Mouse (Mus musculus): Measurements from ENCODE around the gene 4933402N03Rik. TPM values are rescaled to one million over a fixed set of nuclear protein-coding genes. Genes with fewer than 3 reads are reported as not detected.

Gene 4933402N03Rik
- polyA plus RNA-seq (2016; fragmentation: Nextera tagmentation; extraction: Ambion mirVana), result not detected in 2 replicates

GRCm38 (mm10) chr7:131146214-131146613 is at the start of gene 4933402N03Rik:
TSS of gene 4933402N03Rik (minus strand) at chr7:131146314.
- Histone ChIP-seq H3K27ac (no peak within 1 kb of the TSS), H3K4me1 (no peaks in the 10 kb centered on the region), H3K9ac (no peak within 1 kb of the TSS), H3K27me3 (replicated peaks) (no peaks in the 10 kb centered on the region), H3K36me3 (no peaks in the 10 kb centered on the region), H3K4me3 (no peak within 1 kb of the TSS), H3K4me2 (no peak within 1 kb of the TSS), H3K9me3 (replicated peaks) (no peaks in the 10 kb centered on the region)
- WGBS (ENCODE audit: insufficient replicate concordance), result 77% methylated on average over 2 of the region's 2 CpGs
- ATAC-seq, result no peak

- H3K9me3 ChIP-seq (replicated peaks), result no peaks in the 10 kb centered on the region
- H3K4me3 ChIP-seq, result no peak overlapping the region
- no peak overlapping the region for H3K4me2 ChIP-seq
- H3K4me1 ChIP-seq, result no peaks in the 10 kb centered on the region
- no peak for ATAC-seq
- no peaks in the 10 kb centered on the region for H3K27me3 ChIP-seq (replicated peaks)
- no peak overlapping the region for H3K27ac ChIP-seq
- WGBS (ENCODE audit: insufficient replicate concordance), result 82% methylated on average over 14 of the region's 14 CpGs
- H3K9ac ChIP-seq, result no peak overlapping the region
- H3K36me3 ChIP-seq, result no peaks in the 10 kb centered on the region
Measured at GRCm38 (mm10) chr7:131187996-131188395, 41.9 kb upstream of the 4933402N03Rik start.

DNA sequence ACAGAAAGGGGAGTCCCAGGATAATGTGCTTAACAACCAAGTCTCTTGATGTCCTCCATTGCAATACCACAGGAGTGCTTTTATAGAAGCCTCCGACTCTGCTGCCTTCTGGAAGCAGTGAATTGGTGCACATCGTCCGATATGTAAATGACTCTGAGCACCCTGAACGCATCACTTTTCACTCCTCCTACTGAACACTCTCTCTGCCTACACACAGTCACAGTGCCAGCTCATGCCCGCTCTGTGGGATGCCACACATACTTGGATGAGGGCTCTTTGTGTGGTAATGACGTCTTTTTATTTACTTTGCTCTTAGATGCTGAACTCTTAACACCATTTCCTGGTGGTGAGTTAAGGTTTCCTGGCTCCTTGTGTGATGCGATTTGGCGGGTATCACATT is 40.9 kb upstream of the 4933402N03Rik start:
- Histone ChIP-seq H3K4me3 (no peak overlapping the region), H3K27me3 (replicated peaks) (no peaks in the 10 kb centered on the region), H3K4me2 (no peak overlapping the region), H3K27ac (no peak overlapping the region), H3K36me3 (no peaks in the 10 kb centered on the region), H3K9ac (no peak overlapping the region), H3K4me1 (no peaks in the 10 kb centered on the region), H3K9me3 (replicated peaks) (no peaks in the 10 kb centered on the region)
- ATAC-seq, result no peak
- WGBS (ENCODE audit: insufficient replicate concordance), result 65% methylated on average over 8 of the region's 8 CpGs

GRCm38 (mm10) chr7:131184339-131184738 is 38.2 kb upstream of the 4933402N03Rik start:
- 58% methylated on average over 8 of the region's 8 CpGs for WGBS (ENCODE audit: insufficient replicate concordance)
- ATAC-seq, result no peak
- Histone ChIP-seq H3K4me1 (no peaks in the 10 kb centered on the region), H3K27me3 (replicated peaks) (no peaks in the 10 kb centered on the region), H3K4me3 (no peak overlapping the region), H3K27ac (no peak overlapping the region), H3K36me3 (no peaks in the 10 kb centered on the region), H3K4me2 (no peak overlapping the region), H3K9ac (no peak overlapping the region), H3K9me3 (replicated peaks) (no peaks in the 10 kb centered on the region)

DNA sequence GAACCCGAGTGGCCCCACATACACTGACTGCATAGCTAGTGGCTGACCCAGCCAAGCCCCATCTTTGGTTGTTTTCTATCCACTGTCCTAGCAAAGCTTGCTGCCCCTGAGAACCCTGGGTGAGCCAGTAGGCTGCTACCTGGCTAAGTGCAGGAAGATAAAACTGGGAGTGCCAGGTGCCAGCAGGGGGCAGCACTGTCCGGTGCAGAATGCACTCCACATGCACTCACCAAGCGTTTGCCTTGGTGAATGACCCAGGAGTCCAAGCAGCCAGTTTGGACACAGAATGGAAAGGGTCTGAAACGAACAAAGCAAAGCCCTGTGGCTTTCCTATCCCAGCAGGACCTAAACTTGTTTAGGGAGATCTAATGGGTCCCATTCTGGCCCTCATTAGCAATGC is 36.6 kb upstream of the 4933402N03Rik start:
- 27% methylated on average over 4 of the region's 4 CpGs for WGBS (ENCODE audit: insufficient replicate concordance)
- H3K9ac ChIP-seq, result no peak overlapping the region
- no peak for ATAC-seq

DNA sequence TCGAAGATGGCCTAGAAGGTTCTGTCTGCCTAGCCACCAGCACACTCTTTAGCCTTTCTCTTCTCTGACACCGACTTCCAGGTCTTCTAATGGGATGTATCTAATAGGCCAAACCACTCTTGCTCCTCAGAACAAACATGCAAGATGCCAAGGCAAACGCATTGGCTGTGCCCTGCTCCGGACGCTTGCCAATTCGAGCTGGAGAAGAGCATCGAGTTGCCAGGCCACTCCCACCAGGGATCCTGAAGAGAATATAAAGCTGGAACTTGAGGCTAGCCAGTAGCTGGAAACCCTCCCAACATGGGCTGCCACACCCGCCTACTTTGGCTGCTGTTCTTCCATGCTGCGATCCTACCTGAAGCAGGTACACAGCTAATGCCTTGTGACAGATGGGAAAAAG is 28.0 kb upstream of the 4933402N03Rik start, which contains the start of gene 5430419D17Rik:
5430419D17Rik (plus strand) TSS at position 282 of the 400 bp plus-strand sequence.
- no peaks in the 10 kb centered on the region for H3K4me1 ChIP-seq
- 73% methylated on average over 9 of the region's 9 CpGs for WGBS (ENCODE audit: insufficient replicate concordance)
- H3K9me3 ChIP-seq (replicated peaks), result no peaks in the 10 kb centered on the region
- no peak within 1 kb of the TSS for H3K9ac ChIP-seq
- H3K4me2 ChIP-seq, result no peak within 1 kb of the TSS
- H3K27ac ChIP-seq, result no peak within 1 kb of the TSS
- no peaks in the 10 kb centered on the region for H3K27me3 ChIP-seq (replicated peaks)
- no peak for ATAC-seq
- H3K36me3 ChIP-seq, result no peaks in the 10 kb centered on the region
- no peak within 1 kb of the TSS for H3K4me3 ChIP-seq

More for the DNA sequence above, 36.6 kb upstream of the 4933402N03Rik start:
- Histone ChIP-seq H3K4me1 (no peaks in the 10 kb centered on the region), H3K4me2 (no peak overlapping the region), H3K27me3 (replicated peaks) (no peaks in the 10 kb centered on the region), H3K36me3 (no peaks in the 10 kb centered on the region), H3K4me3 (no peak overlapping the region), H3K27ac (no peak overlapping the region), H3K9me3 (replicated peaks) (no peaks in the 10 kb centered on the region)

DNA sequence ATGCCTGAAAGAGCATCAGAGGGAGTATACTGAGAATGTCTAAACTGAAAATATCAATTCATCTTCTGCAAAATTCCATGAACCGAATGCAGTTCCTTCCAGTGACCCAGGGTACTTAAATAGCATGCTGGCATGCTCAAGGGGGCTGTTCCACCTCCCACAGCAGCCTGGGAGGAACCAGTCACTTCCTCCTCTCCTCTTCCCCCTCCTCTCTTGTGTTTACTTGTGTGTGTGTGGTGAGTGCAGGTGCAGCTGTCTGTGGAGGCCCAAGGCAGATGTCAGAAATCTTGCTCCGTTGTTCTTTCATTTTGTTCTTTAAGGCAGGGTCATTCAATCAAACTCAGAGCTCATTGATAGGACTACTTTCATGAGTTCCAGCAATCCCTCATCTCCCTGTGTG is 23.0 kb upstream of the 4933402N03Rik start:
- no peaks in the 10 kb centered on the region for H3K4me1 ChIP-seq

DNA sequence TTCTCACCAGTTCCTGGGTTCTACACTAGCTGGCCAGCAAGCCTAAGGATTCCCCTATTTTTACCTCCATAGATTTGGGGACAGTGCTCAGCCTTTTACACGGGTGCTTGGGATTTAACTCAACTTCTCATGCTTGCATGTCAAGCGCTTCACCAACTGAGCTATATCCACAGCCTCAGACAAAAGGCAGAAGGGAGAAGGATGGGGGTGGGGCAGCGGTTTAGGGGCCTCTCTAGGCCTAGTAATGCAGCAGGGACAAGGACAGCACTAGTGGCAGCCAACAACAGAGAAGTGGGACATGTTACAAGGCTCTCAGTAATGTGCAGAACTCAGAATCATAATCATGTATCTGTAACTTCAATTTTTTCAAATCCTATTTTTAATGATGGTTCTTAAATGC is 21.7 kb upstream of the 4933402N03Rik start:
- Histone ChIP-seq H3K4me2 (no peak overlapping the region), H3K9me3 (replicated peaks) (no peaks in the 10 kb centered on the region), H3K27ac (no peak overlapping the region), H3K9ac (no peak overlapping the region), H3K4me3 (no peak overlapping the region), H3K4me1 (no peaks in the 10 kb centered on the region), H3K27me3 (replicated peaks) (no peaks in the 10 kb centered on the region), H3K36me3 (no peaks in the 10 kb centered on the region)
- no peak for ATAC-seq
- WGBS (ENCODE audit: insufficient replicate concordance), result 51% methylated on average over 3 of the region's 3 CpGs

More for the DNA sequence above, 23.0 kb upstream of the 4933402N03Rik start:
- Histone ChIP-seq H3K4me2 (no peak overlapping the region), H3K4me3 (no peak overlapping the region), H3K36me3 (no peaks in the 10 kb centered on the region), H3K27ac (no peak overlapping the region), H3K9me3 (replicated peaks) (no peaks in the 10 kb centered on the region), H3K27me3 (replicated peaks) (no peaks in the 10 kb centered on the region), H3K9ac (no peak overlapping the region)
- no peak for ATAC-seq
- whole genome bisulfite sequencing (ENCODE audit: insufficient replicate concordance), result 24% methylated on average over 2 of the region's 2 CpGs

- 50% methylated on average over 7 of the region's 7 CpGs for whole genome bisulfite sequencing (ENCODE audit: insufficient replicate concordance)
- Histone ChIP-seq H3K36me3 (no peaks in the 10 kb centered on the region), H3K4me3 (no peak overlapping the region), H3K4me2 (no peak overlapping the region), H3K27me3 (replicated peaks) (no peaks in the 10 kb centered on the region), H3K4me1 (no peaks in the 10 kb centered on the region), H3K9me3 (replicated peaks) (no peaks in the 10 kb centered on the region), H3K9ac (no peak overlapping the region), H3K27ac (no peak overlapping the region)
- ATAC-seq, result no peak
Measured at GRCm38 (mm10) chr7:131162251-131162650, 16.1 kb upstream of the 4933402N03Rik start.

DNA sequence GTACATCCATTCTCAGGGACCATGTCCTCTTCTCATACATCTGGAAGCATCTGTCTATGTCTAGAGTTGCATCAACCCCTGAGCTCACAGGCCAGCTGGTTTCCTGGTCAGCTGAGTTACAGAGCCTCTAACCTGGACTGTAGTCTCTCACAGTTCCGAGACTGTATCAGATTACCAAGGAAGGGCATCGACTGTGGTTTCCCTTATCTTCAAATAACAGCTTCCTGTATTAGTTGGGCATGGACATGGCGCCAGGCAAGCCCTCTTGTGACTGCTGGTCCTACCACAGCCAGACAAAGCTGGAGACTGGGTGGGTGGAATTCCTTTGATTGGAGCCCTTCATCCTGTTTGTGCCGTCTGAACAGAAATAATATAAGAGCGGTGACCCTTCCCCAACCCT is 6.9 kb upstream of the 4933402N03Rik start:
- Histone ChIP-seq H3K9ac (no peak overlapping the region), H3K4me2 (no peak overlapping the region), H3K9me3 (replicated peaks) (no peaks in the 10 kb centered on the region), H3K27ac (no peak overlapping the region), H3K36me3 (no peaks in the 10 kb centered on the region), H3K27me3 (replicated peaks) (no peaks in the 10 kb centered on the region), H3K4me1 (no peaks in the 10 kb centered on the region), H3K4me3 (no peak overlapping the region)
- WGBS (ENCODE audit: insufficient replicate concordance), result 34% methylated on average over 5 of the region's 5 CpGs
- no peak for ATAC-seq

DNA sequence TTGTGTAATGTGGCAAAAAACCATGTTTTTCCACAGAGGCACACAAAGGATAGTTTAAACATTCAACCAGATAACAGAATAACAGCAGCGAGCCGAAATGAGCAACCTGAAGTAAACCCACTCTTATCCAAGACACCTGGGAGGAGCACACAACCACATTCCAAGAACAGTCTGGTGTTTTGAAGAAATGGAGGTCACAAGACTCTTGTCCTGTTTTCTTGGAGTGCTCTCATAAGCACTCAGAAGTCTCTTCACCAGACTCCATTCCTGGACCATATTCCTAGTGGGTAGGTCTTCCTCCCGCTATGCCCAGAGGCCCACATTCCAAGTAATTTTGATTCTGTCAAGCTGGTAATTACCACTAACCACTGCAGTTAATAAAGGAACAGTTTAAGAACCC is 4.1 kb upstream of the 4933402N03Rik start:
- Histone ChIP-seq H3K4me2 (no peak overlapping the region), H3K27ac (no peak overlapping the region), H3K27me3 (replicated peaks) (no peaks in the 10 kb centered on the region), H3K9ac (no peak overlapping the region), H3K4me1 (no peaks in the 10 kb centered on the region), H3K36me3 (no peaks in the 10 kb centered on the region), H3K9me3 (replicated peaks) (no peaks in the 10 kb centered on the region), H3K4me3 (no peak overlapping the region)
- WGBS (ENCODE audit: insufficient replicate concordance), result 67% methylated on average over 3 of the region's 3 CpGs
- ATAC-seq, result no peak

GRCm38 (mm10) chr7:131133181-131133580 is 12.9 kb downstream of the 4933402N03Rik start:
- no peaks in the 10 kb centered on the region for H3K4me1 ChIP-seq
- H3K4me2 ChIP-seq, result no peak overlapping the region
- ATAC-seq, result no peak
- WGBS (ENCODE audit: insufficient replicate concordance), result 50% methylated on average over 3 of the region's 3 CpGs
- no peak overlapping the region for H3K27ac ChIP-seq
- H3K4me3 ChIP-seq, result no peak overlapping the region
- no peaks in the 10 kb centered on the region for H3K9me3 ChIP-seq (replicated peaks)
- no peak overlapping the region for H3K9ac ChIP-seq
- H3K36me3 ChIP-seq, result no peaks in the 10 kb centered on the region
- no peaks in the 10 kb centered on the region for H3K27me3 ChIP-seq (replicated peaks)

- H3K27ac ChIP-seq, result no peak overlapping the region
- 54% methylated on average over 12 of the region's 12 CpGs for WGBS (ENCODE audit: insufficient replicate concordance)
- H3K4me2 ChIP-seq, result no peak overlapping the region
- no peaks in the 10 kb centered on the region for H3K9me3 ChIP-seq (replicated peaks)
- no peak for ATAC-seq
- no peak overlapping the region for H3K4me3 ChIP-seq
- no peaks in the 10 kb centered on the region for H3K36me3 ChIP-seq
- no peaks in the 10 kb centered on the region for H3K4me1 ChIP-seq
- no peaks in the 10 kb centered on the region for H3K27me3 ChIP-seq (replicated peaks)
- no peak overlapping the region for H3K9ac ChIP-seq
Measured at GRCm38 (mm10) chr7:131130021-131130420, 16.1 kb downstream of the 4933402N03Rik start.
